Mouse (Mus musculus) intestine, embryonic 14.5 days (tissue): ENCODE measurements at regions not wholly inside any gene's neighbourhood (a gene's known extent, or its start where the extent isn't known, plus 50 kb on each side); places are given as distances from the start of the nearest gene placed in this dataset.

Experiments
- ATAC-seq: fragments of 200-750 bp; cut with Nextera tagmentation; replicated peaks from 2 replicates; pipeline ENCODE4 v1.8.0; 2017; ENCODE audit warnings: low read depth, moderate number of reproducible peaks, moderate TSS enrichment, moderate library complexity; ENCODE audit not compliant: low FRiP score, low TSS enrichment
- DNase-seq: peaks from one replicate; pipeline ENCODE4 v3.0.0-alpha.2; 2018; ENCODE audit warnings: low spot score
- H3K27ac ChIP-seq: fragments of 300-500 bp; sonication (generic); 2 replicates; pipeline ENCODE4 v1.5.1; 2014; ENCODE audit warnings: low read depth, mild to moderate bottlenecking, control low read depth
- H3K27me3 ChIP-seq: fragments of 300-500 bp; sonication (generic); replicated peaks from 2 replicates; pipeline ENCODE4 v1.6.1; 2014; ENCODE audit warnings: low read length, control low read depth; ENCODE audit not compliant: control insufficient read depth, insufficient read depth
- H3K36me3 ChIP-seq: fragments of 300-500 bp; sonication (generic); 2 replicates; pipeline ENCODE4 v1.6.1; 2014; ENCODE audit warnings: low read length, control low read depth; ENCODE audit not compliant: control insufficient read depth, insufficient read depth
- H3K4me1 ChIP-seq: fragments of 300-500 bp; sonication (generic); replicated peaks from 2 replicates; pipeline ENCODE4 v1.6.1; 2014; ENCODE audit warnings: low read length, control low read depth, mixed read lengths; ENCODE audit not compliant: control insufficient read depth, insufficient read depth
- H3K4me2 ChIP-seq: fragments of 300-500 bp; sonication (generic); 2 replicates; pipeline ENCODE4 v1.6.1; 2014; ENCODE audit warnings: low read length
- H3K4me3 ChIP-seq: fragments of 300-500 bp; sonication (generic); 2 replicates; pipeline ENCODE4 v1.5.1; 2014; ENCODE audit warnings: low read depth, low read length, control low read depth, mixed read lengths
- H3K9ac ChIP-seq: fragments of 300-500 bp; sonication (generic); 2 replicates; pipeline ENCODE4 v1.6.1; 2014; ENCODE audit warnings: mild to moderate bottlenecking, low read length
- H3K9me3 ChIP-seq: fragments of 300-500 bp; sonication (generic); 2 replicates; pipeline ENCODE4 v1.6.1; 2016; ENCODE audit warnings: low read length, control low read depth; ENCODE audit not compliant: control insufficient read depth
- WGBS: fragments of 180-500 bp; shearing (Covaris S2); extraction: QIAGEN DNeasy Blood & Tissue Kit; methylation state at CpG from one replicate; pipeline ENCODE4 v1.1.7; 2014; 5-methylcytosine and 5-hydroxymethylcytosine counted together

DNA sequence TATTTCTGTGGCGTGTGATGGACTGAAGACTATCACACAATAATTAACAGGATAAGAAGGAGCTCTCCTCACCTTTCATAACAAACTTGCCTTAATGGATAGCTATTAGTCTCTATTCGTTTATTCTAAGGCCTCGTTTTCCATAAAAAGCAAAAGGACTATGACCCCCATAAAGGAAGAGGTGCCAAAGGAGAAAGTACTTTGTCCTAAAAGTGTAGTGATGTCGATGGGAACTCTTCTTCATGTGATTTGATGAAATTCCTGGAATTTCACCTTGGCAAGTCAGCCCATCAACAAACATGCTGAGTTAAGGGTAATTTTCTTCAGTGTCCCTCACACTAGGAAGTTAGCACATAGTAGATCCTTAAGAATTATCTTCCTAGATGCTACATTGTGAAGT, 293.9 kb downstream of the Lyplal1 start:
- no peak for ATAC-seq
- WGBS: 51% methylated on average over 4 of the region's 4 CpGs
- no peak overlapping the region for H3K9ac ChIP-seq

GRCm38 (mm10) chr1:185823956-185824355, 293.2 kb downstream of the Lyplal1 start:
- 31% methylated on average over 5 of the region's 5 CpGs for WGBS
- Histone ChIP-seq H3K9ac (no peak overlapping the region), H3K4me1 (0 out of 2 replicates have a peak, but pooled peaks cover 2% of the 10 kb centered on the region), H3K36me3 (no peaks in the 10 kb centered on the region), H3K4me2 (no peak overlapping the region), H3K4me3 (no peak overlapping the region), H3K27ac (no peak overlapping the region), H3K9me3 (no peaks in the 10 kb centered on the region), H3K27me3 (no peaks in the 10 kb centered on the region)
- ATAC-seq: 0 out of 2 replicates have a peak, but pooled peaks have one; percentile 36
- no peak for DNase-seq

More for the DNA sequence above, 293.9 kb downstream of the Lyplal1 start:
- no peaks in the 10 kb centered on the region for H3K36me3 ChIP-seq
- no peaks in the 10 kb centered on the region for H3K9me3 ChIP-seq
- H3K27me3 ChIP-seq: no peaks in the 10 kb centered on the region
- H3K4me2 ChIP-seq: no peak overlapping the region
- H3K27ac ChIP-seq: no peak overlapping the region
- no peak for DNase-seq
- H3K4me1 ChIP-seq: 0 out of 2 replicates have a peak, but pooled peaks cover 2% of the 10 kb centered on the region
- no peak overlapping the region for H3K4me3 ChIP-seq

DNA sequence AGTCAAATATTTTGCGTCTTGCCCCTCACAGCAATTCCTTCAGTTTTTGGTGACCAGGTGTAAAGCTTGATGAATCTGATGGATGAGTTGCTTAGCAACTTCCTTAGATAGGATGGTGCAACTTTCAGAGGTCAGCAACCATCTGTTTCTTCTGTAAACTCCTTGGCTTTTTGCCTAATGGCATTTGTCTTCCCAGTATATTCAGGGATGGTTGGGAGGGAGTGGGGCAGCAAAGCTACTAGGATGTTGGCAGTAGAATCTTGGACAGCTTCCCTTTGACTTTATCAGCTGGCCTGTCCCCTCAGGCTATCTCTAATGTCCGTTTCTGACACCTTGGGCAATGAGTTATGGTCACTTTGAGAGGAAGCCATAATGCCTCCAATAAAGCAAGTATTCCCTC, 289.1 kb downstream of the Lyplal1 start:
- H3K4me1 ChIP-seq: no peaks in the 10 kb centered on the region
- H3K9me3 ChIP-seq: no peaks in the 10 kb centered on the region
- no peaks in the 10 kb centered on the region for H3K27me3 ChIP-seq
- DNase-seq (no peak), ATAC-seq (no peak)
- 55% methylated on average over 2 of the region's 2 CpGs for WGBS
- H3K4me2 ChIP-seq: no peak overlapping the region
- H3K4me3 ChIP-seq: no peak overlapping the region
- no peak overlapping the region for H3K9ac ChIP-seq
- no peaks in the 10 kb centered on the region for H3K36me3 ChIP-seq
- H3K27ac ChIP-seq: no peak overlapping the region

GRCm38 (mm10) chr1:185828486-185828885, 288.6 kb downstream of the Lyplal1 start:
- 90% methylated on average over 6 of the region's 6 CpGs for WGBS
- DNase-seq: no peak
- no peaks in the 10 kb centered on the region for H3K36me3 ChIP-seq
- H3K4me2 ChIP-seq: no peak overlapping the region
- no peak for ATAC-seq
- no peak overlapping the region for H3K27ac ChIP-seq
- H3K9me3 ChIP-seq: no peaks in the 10 kb centered on the region
- H3K4me1 ChIP-seq: no peaks in the 10 kb centered on the region
- H3K9ac ChIP-seq: no peak overlapping the region
- no peak overlapping the region for H3K4me3 ChIP-seq
- H3K27me3 ChIP-seq: no peaks in the 10 kb centered on the region

- no peak overlapping the region for H3K4me3 ChIP-seq
- H3K27ac ChIP-seq: no peak overlapping the region
- DNase-seq (no peak), ATAC-seq (no peak)
- no peak overlapping the region for H3K4me2 ChIP-seq
- no peak overlapping the region for H3K9ac ChIP-seq
- 86% methylated on average over 4 of the region's 4 CpGs for WGBS
- no peaks in the 10 kb centered on the region for H3K36me3 ChIP-seq
- peaks cover 1% of the 10 kb centered on the region; the same call in 1 of the 2 replicates for H3K4me1 ChIP-seq
- H3K27me3 ChIP-seq: no peaks in the 10 kb centered on the region
- H3K9me3 ChIP-seq: no peaks in the 10 kb centered on the region
Measured at GRCm38 (mm10) chr1:185832059-185832458, 285.1 kb downstream of the Lyplal1 start.

DNA sequence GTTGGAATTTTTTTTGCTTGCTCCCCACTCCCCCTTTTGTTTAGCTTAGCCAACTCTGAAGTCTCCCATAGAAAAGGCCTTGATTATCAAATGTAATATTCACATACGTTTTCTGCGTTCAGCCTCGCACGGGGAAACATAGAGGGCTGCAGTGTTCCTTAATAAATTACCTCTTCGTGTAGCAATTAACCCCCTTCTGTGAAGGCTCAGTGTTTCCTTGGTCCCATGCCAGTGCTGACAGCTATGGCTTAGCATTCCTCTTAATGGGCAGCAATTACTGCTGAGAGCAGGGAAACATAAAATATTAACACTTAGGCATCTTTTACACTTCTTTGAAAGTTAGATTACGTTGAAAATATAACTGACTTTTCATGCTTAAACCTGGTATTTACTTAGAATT, 282.9 kb downstream of the Lyplal1 start:
- ATAC-seq: no peak
- no peak overlapping the region for H3K4me2 ChIP-seq
- no peaks in the 10 kb centered on the region for H3K36me3 ChIP-seq
- H3K9me3 ChIP-seq: no peaks in the 10 kb centered on the region
- no peaks in the 10 kb centered on the region for H3K27me3 ChIP-seq
- no peak overlapping the region for H3K4me3 ChIP-seq
- WGBS: 38% methylated on average over 6 of the region's 6 CpGs
- peaks cover 5% of the 10 kb centered on the region; the same call in 1 of the 2 replicates for H3K4me1 ChIP-seq
- no peak overlapping the region for H3K9ac ChIP-seq
- no peak for DNase-seq
- no peak overlapping the region for H3K27ac ChIP-seq

- H3K4me3 ChIP-seq: no peak overlapping the region
- peak; percentile 57 for DNase-seq
- no peaks in the 10 kb centered on the region for H3K36me3 ChIP-seq
- no peak overlapping the region for H3K9ac ChIP-seq
- 0 out of 2 replicates have a peak, but pooled peaks have one; percentile 50 for ATAC-seq
- H3K9me3 ChIP-seq: no peaks in the 10 kb centered on the region
- no peak overlapping the region for H3K27ac ChIP-seq
- H3K4me2 ChIP-seq: no peak overlapping the region
- H3K4me1 ChIP-seq: peaks cover 5% of the 10 kb centered on the region; the same call in 1 of the 2 replicates
- H3K27me3 ChIP-seq: no peaks in the 10 kb centered on the region
- WGBS: 24% methylated on average over 13 of the region's 13 CpGs
Measured at GRCm38 (mm10) chr1:185836632-185837281, 280.4 kb downstream of the Lyplal1 start.

- Histone ChIP-seq H3K27me3 (no peaks in the 10 kb centered on the region), H3K4me2 (no peak overlapping the region), H3K9me3 (no peaks in the 10 kb centered on the region), H3K27ac (no peak overlapping the region), H3K36me3 (no peaks in the 10 kb centered on the region), H3K4me3 (no peak overlapping the region), H3K9ac (no peak overlapping the region), H3K4me1 (no peaks in the 10 kb centered on the region)
- WGBS: 85% methylated on average over 12 of the region's 12 CpGs
- no peak for ATAC-seq
- no peak for DNase-seq
Measured at GRCm38 (mm10) chr1:185842481-185842880, 274.6 kb downstream of the Lyplal1 start.

GRCm38 (mm10) chr1:185847161-185847560, 269.9 kb downstream of the Lyplal1 start:
- H3K4me2 ChIP-seq: no peak overlapping the region
- no peak overlapping the region for H3K27ac ChIP-seq
- H3K9me3 ChIP-seq: no peaks in the 10 kb centered on the region
- WGBS: 83% methylated on average over 6 of the region's 6 CpGs
- H3K27me3 ChIP-seq: no peaks in the 10 kb centered on the region
- no peak overlapping the region for H3K4me3 ChIP-seq
- no peaks in the 10 kb centered on the region for H3K36me3 ChIP-seq
- no peak overlapping the region for H3K9ac ChIP-seq
- no peak for ATAC-seq
- DNase-seq: no peak
- H3K4me1 ChIP-seq: no peaks in the 10 kb centered on the region
